Mouse (Mus musculus) stomach, embryonic 14.5 days (tissue): Measurements from ENCODE around the gene Prpf40b. TPM values are rescaled to one million over a fixed set of nuclear protein-coding genes. Genes with fewer than 3 reads are reported as not detected.

Experiments used
- ATAC-seq: fragments of 200-750 bp; cut with Nextera tagmentation; 2 replicates; pipeline ENCODE4 v1.8.0; 2017; ENCODE audit warnings: low read depth, moderate TSS enrichment; ENCODE audit not compliant: insufficient number of reproducible peaks, insufficient read depth, low FRiP score
- H3K27ac ChIP-seq: fragments of 300-500 bp; sonication (generic); 2 replicates; pipeline ENCODE4 v1.5.1; 2014; ENCODE audit warnings: mild to moderate bottlenecking, low read length, moderate library complexity, mixed read lengths
- H3K27me3 ChIP-seq: fragments of 300-500 bp; sonication (generic); 2 replicates; pipeline ENCODE4 v1.6.1; 2014; ENCODE audit warnings: low read length, control low read depth, mixed read lengths; ENCODE audit not compliant: control insufficient read depth, insufficient read depth
- H3K36me3 ChIP-seq: fragments of 300-500 bp; sonication (generic); 2 replicates; pipeline ENCODE4 v1.6.1; 2014; ENCODE audit warnings: mild to moderate bottlenecking, control low read depth, low read length, moderate library complexity, mixed read lengths; ENCODE audit not compliant: control insufficient read depth, insufficient read depth
- H3K4me1 ChIP-seq: fragments of 300-500 bp; sonication (generic); 2 replicates; pipeline ENCODE4 v1.6.1; 2014; ENCODE audit warnings: low read length, control low read depth, mixed read lengths; ENCODE audit not compliant: control insufficient read depth, insufficient read depth
- H3K4me2 ChIP-seq: fragments of 300-500 bp; sonication (generic); replicated peaks from 2 replicates; pipeline ENCODE4 v1.6.1; 2014; ENCODE audit warnings: low read depth, low read length, control low read depth
- H3K4me3 ChIP-seq: fragments of 300-500 bp; sonication (generic); 2 replicates; pipeline ENCODE4 v1.5.1; 2014; ENCODE audit warnings: low read depth, low read length, control low read depth
- H3K9ac ChIP-seq: fragments of 300-500 bp; sonication (generic); replicated peaks from 2 replicates; pipeline ENCODE4 v1.6.1; 2014; ENCODE audit warnings: low read depth, mild to moderate bottlenecking, control low read depth, low read length, moderate library complexity, mixed read lengths
- H3K9me3 ChIP-seq: fragments of 300-500 bp; sonication (generic); 2 replicates; pipeline ENCODE4 v1.6.1; 2016; ENCODE audit warnings: low read depth, low read length, control low read depth; ENCODE audit not compliant: control insufficient read depth
- WGBS: fragments of 180-500 bp; shearing (Covaris S2); extraction: QIAGEN DNeasy Blood & Tissue Kit; methylation state at CpG from one replicate; pipeline ENCODE4 v1.1.7; 2014; 5-methylcytosine and 5-hydroxymethylcytosine counted together
- polyA plus RNA-seq: library from polyadenylated mRNA; unstranded; fragments of >200 nt; fragmentation: Nextera tagmentation; extraction: Ambion mirVana; gene quantifications from 2 replicates; pipeline ENCODE4 v1.2.1, GENCODE M21; 2014

The Prpf40b gene
- polyA plus RNA-seq, 1 experiment from 2014 or later = 57.5 TPM

- WGBS = 87% methylated on average over 3 of the region's 3 CpGs
- no peaks in the 10 kb centered on the region for H3K36me3 ChIP-seq
- no peak overlapping the region for H3K4me2 ChIP-seq
- H3K4me3 ChIP-seq = no peak overlapping the region
- H3K27ac ChIP-seq = no peak overlapping the region
- peaks cover 47% of the 10 kb centered on the region for H3K4me1 ChIP-seq
- no peaks in the 10 kb centered on the region for H3K27me3 ChIP-seq
- ATAC-seq = no peak
- H3K9me3 ChIP-seq = no peaks in the 10 kb centered on the region
- no peak overlapping the region for H3K9ac ChIP-seq
Observed at GRCm38 (mm10) chr15:99341102-99341501, 46.2 kb downstream of the Prpf40b start.

GRCm38 (mm10) chr15:99342194-99342981, 47.5 kb downstream of the Prpf40b start:
- no peak for ATAC-seq
- Histone ChIP-seq H3K27ac (peak overlapping the region; percentile 58; the same call in 1 of the 2 replicates), H3K36me3 (no peaks in the 10 kb centered on the region), H3K27me3 (no peaks in the 10 kb centered on the region), H3K4me2 (no peak overlapping the region), H3K9ac (no peak overlapping the region), H3K4me3 (no peak overlapping the region), H3K4me1 (peaks cover 47% of the 10 kb centered on the region), H3K9me3 (no peaks in the 10 kb centered on the region)
- 49% methylated on average over 9 of the region's 9 CpGs for WGBS

- WGBS = 25% methylated on average over 5 of the region's 5 CpGs
- Histone ChIP-seq H3K9me3 (no peaks in the 10 kb centered on the region), H3K27me3 (no peaks in the 10 kb centered on the region), H3K4me2 (peak overlapping the region; percentile 4; the same call in 1 of the 2 replicates), H3K9ac (no peak overlapping the region; the same call in 1 of the 2 replicates), H3K4me3 (no peak overlapping the region), H3K4me1 (peaks cover 47% of the 10 kb centered on the region), H3K27ac (peak overlapping the region; percentile 58), H3K36me3 (no peaks in the 10 kb centered on the region)
- ATAC-seq = no peak; the same call in 1 of the 2 replicates
Observed at GRCm38 (mm10) chr15:99343414-99344147, 48.7 kb downstream of the Prpf40b start.

GRCm38 (mm10) chr15:99344148-99344870, 49.4 kb downstream of the Prpf40b start:
- ATAC-seq = no peak
- Histone ChIP-seq H3K27ac (peak overlapping the region; percentile 58), H3K4me1 (peaks cover 44% of the 10 kb centered on the region), H3K4me3 (no peak overlapping the region), H3K27me3 (no peaks in the 10 kb centered on the region), H3K4me2 (no peak overlapping the region), H3K9ac (no peak overlapping the region), H3K9me3 (no peaks in the 10 kb centered on the region), H3K36me3 (no peaks in the 10 kb centered on the region; the same call in 1 of the 2 replicates)
- WGBS = 47% methylated on average over 8 of the region's 8 CpGs

GRCm38 (mm10) chr15:99344961-99345360, 50.1 kb downstream of the Prpf40b start:
- no peak overlapping the region for H3K4me3 ChIP-seq
- H3K4me2 ChIP-seq = no peak overlapping the region
- H3K27ac ChIP-seq = no peak overlapping the region; the same call in 1 of the 2 replicates

GRCm38 (mm10) chr15:99351610-99352009, 56.7 kb downstream of the Prpf40b start:
- Histone ChIP-seq H3K36me3 (no peaks in the 10 kb centered on the region; the same call in 1 of the 2 replicates), H3K4me3 (no peak overlapping the region), H3K4me1 (no peaks in the 10 kb centered on the region), H3K9ac (no peak overlapping the region), H3K9me3 (no peaks in the 10 kb centered on the region), H3K27ac (no peak overlapping the region), H3K27me3 (no peaks in the 10 kb centered on the region), H3K4me2 (no peak overlapping the region)
- 78% methylated on average over 6 of the region's 6 CpGs for WGBS
- no peak for ATAC-seq

More at GRCm38 (mm10) chr15:99344961-99345360, 50.1 kb downstream of the Prpf40b start:
- no peak overlapping the region for H3K9ac ChIP-seq
- WGBS = 66% methylated on average over 4 of the region's 4 CpGs
- H3K36me3 ChIP-seq = no peaks in the 10 kb centered on the region; the same call in 1 of the 2 replicates
- no peaks in the 10 kb centered on the region for H3K9me3 ChIP-seq
- ATAC-seq = no peak
- H3K4me1 ChIP-seq = peaks cover 38% of the 10 kb centered on the region
- no peaks in the 10 kb centered on the region for H3K27me3 ChIP-seq

- Histone ChIP-seq H3K27me3 (no peaks in the 10 kb centered on the region), H3K9ac (no peak overlapping the region), H3K36me3 (no peaks in the 10 kb centered on the region; the same call in 1 of the 2 replicates), H3K4me3 (no peak overlapping the region), H3K4me2 (no peak overlapping the region), H3K9me3 (no peaks in the 10 kb centered on the region), H3K27ac (no peak overlapping the region), H3K4me1 (peaks cover 3% of the 10 kb centered on the region; the same call in 1 of the 2 replicates)
- WGBS = 57% methylated on average over 5 of the region's 5 CpGs
- no peak for ATAC-seq
Observed at GRCm38 (mm10) chr15:99352306-99352705, 57.4 kb downstream of the Prpf40b start.

GRCm38 (mm10) chr15:99355660-99356059, 60.8 kb downstream of the Prpf40b start:
- H3K4me2 ChIP-seq = no peak overlapping the region
- no peaks in the 10 kb centered on the region for H3K36me3 ChIP-seq
- H3K27me3 ChIP-seq = no peaks in the 10 kb centered on the region
- no peak overlapping the region for H3K9ac ChIP-seq
- ATAC-seq = no peak
- 79% methylated on average over 6 of the region's 6 CpGs for WGBS
- H3K9me3 ChIP-seq = no peaks in the 10 kb centered on the region
- peaks cover 3% of the 10 kb centered on the region; the same call in 1 of the 2 replicates for H3K4me1 ChIP-seq
- H3K27ac ChIP-seq = no peak overlapping the region
- no peak overlapping the region for H3K4me3 ChIP-seq
